Mouse (Mus musculus) erythroblast, embryonic 14.5 days (primary cell): ENCODE results near the gene Uhrf2.

ENCODE experiments used
- GATA1 ChIP-seq: IDR thresholded peaks from 2 replicates; pipeline ENCODE4 v1.6.1; 2012; ENCODE audit warnings: low read length, inconsistent platforms, mixed read lengths
- TAL1 ChIP-seq: IDR thresholded peaks from 3 replicates; pipeline ENCODE4 v1.6.1; 2012; ENCODE audit warnings: low read length, inconsistent platforms, mixed read lengths

GRCm38 (mm10) chr19:29984208-29985005 lies 45.9 kb upstream of the Uhrf2 start:
- TF ChIP-seq GATA1, result no peak
- TF ChIP-seq TAL1, result no peak
